10 mouse cellular contexts compared by ENCODE assay signal in the genomic region with DNA sequence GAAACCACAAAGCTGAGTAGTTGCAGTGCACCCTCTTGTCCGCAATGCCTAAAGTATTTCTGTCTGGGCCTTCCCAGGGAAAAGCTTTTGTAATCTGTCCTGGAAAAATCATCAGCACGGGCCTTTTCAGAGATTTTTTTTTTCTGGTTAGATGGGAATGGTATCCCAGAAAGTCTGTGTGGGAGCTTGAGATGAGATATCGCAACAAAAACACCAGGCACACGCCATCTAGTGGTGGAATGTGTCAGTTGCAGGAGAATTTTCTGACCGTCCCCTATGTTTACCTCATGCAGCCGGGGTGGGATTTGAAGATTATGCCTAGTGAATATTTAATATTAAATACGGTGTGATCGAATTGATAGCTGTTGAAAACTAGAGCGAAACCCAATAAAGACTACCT. TPM values are rescaled to one million over a fixed set of nuclear protein-coding genes. Genes with fewer than 3 reads are reported as not detected.
DNase-seq lines count a peak whose midpoint lies in the region.
"Had no signal": no experiment of that assay in that cellular context is flagged by ENCODE, and none has a peak within 500 bp of the region (broad histone marks: within the 10 kb centered on the region; RNA-seq: fewer than 3 reads in every experiment).

No protein-coding gene starts in this region.

- intact Hi-C loops in heart, postnatal 25 days (cut with DNase I) = loop anchor here (2.0 kb wide), 1 partner anchor 54 kb away; no protein-coding TSS in a partner anchor

- peak; percentile 40 for DNase-seq in heart, postnatal 4 days
- no peak for DNase-seq in heart, postnatal 25 days (ENCODE audit: low spot score)
- DNase-seq in thymus, postnatal 4 days = peak; percentile 24
- no peak for DNase-seq in thymus, postnatal 10 days (ENCODE audit: low spot score in 2 of 2)
- DNase-seq in cerebellum, postnatal 10 days = peak; percentile 55 to 66
- DNase-seq in layer of hippocampus, postnatal 10 days (ENCODE audit: low spot score in 2 of 2) = peak; percentile 46 to 61
- DNase-seq in right cerebral cortex, postnatal 10 days (ENCODE audit: low spot score in 2 of 2) = peak; percentile 50
- DNase-seq in MN1 (ENCODE audit: low spot score) = no peak

RNA-seq across cellular contexts. Expression of a gene that starts 10.3 kb away (rescaled TPM):
- not detected for total RNA-seq in heart, postnatal 4 days (2021)
- not detected for total RNA-seq in heart, postnatal 25 days (2021)
- under 1 TPM; 0.30 to 0.33 TPM for total RNA-seq in layer of hippocampus, postnatal 10 days (2021)
- total RNA-seq: common myeloid progenitor, adult 5-6 weeks had no signal

RNA-seq across cellular contexts. Expression of a gene that starts 13.5 kb away (rescaled TPM):
- total RNA-seq in heart, postnatal 4 days (2021) = not detected
- total RNA-seq in heart, postnatal 25 days (2021) = not detected
- total RNA-seq in layer of hippocampus, postnatal 10 days (2021) = not detected
- total RNA-seq: common myeloid progenitor, adult 5-6 weeks; layer of hippocampus, postnatal 25 days had no signal

RNA-seq across cellular contexts. Expression of a gene that starts 24.8 kb away (rescaled TPM):
- 1 to 10 TPM; 8.6 to 9.5 TPM for total RNA-seq in heart, postnatal 4 days (2021)
- 1 to 10 TPM; 5.3 to 5.5 TPM for total RNA-seq in heart, postnatal 25 days (2021)
- 10 to 100 TPM; 14.3 to 14.8 TPM for total RNA-seq in layer of hippocampus, postnatal 10 days (2021)

RNA-seq across cellular contexts. Expression of a gene that starts 26.6 kb away (rescaled TPM):
- total RNA-seq in heart, postnatal 4 days (2021) = not detected
- not detected for total RNA-seq in heart, postnatal 25 days (2021)
- under 1 TPM; 0.13 to 0.23 TPM for total RNA-seq in layer of hippocampus, postnatal 10 days (2021)
- total RNA-seq: common myeloid progenitor, adult 5-6 weeks; layer of hippocampus, postnatal 25 days had no signal

RNA-seq across cellular contexts. Expression of a gene that starts 41.7 kb away (rescaled TPM):
- total RNA-seq in heart, postnatal 4 days (2021) = under 1 TPM; 0.14 to 0.31 TPM
- not detected for total RNA-seq in heart, postnatal 25 days (2021)
- total RNA-seq in layer of hippocampus, postnatal 10 days (2021) = not detected
- total RNA-seq: common myeloid progenitor, adult 5-6 weeks; layer of hippocampus, postnatal 25 days had no signal

Comparison
In these comparisons a context has a peak if more than half of its experiments do, and no peak if none do; other contexts are left out.
1. DNase-seq: peak in heart, postnatal 4 days (single experiment), thymus, postnatal 4 days (single experiment), cerebellum, postnatal 10 days (2 of 2), layer of hippocampus, postnatal 10 days (2 of 2) and right cerebral cortex, postnatal 10 days (2 of 2); none in heart, postnatal 25 days (single experiment), thymus, postnatal 10 days (0 of 2) and MN1 (single experiment).